Mouse (Mus musculus) brain, embryonic 14.5 days (tissue): ENCODE data around the gene Spz1. TPM values are rescaled to one million over a fixed set of nuclear protein-coding genes. Genes with fewer than 3 reads are reported as not detected.

Experiments
- DNase-seq: peaks from one replicate; pipeline ENCODE4 v3.0.0-alpha.2; 2011; ENCODE audit warnings: low read depth
- CTCF ChIP-seq: fragments of 200-500 bp; IDR thresholded peaks from 2 replicates; pipeline ENCODE4 v1.5.1; 2012; ENCODE audit warnings: inconsistent platforms, mild to moderate bottlenecking, moderate library complexity, borderline replicate concordance; ENCODE audit not compliant: insufficient read depth, insufficient read length; ENCODE audit errors: extremely low read depth
- POLR2A ChIP-seq: fragments of 200-500 bp; IDR thresholded peaks from 2 replicates; pipeline ENCODE4 v1.6.1; 2012; ENCODE audit warnings: mild to moderate bottlenecking, inconsistent platforms, borderline replicate concordance; ENCODE audit not compliant: poor library complexity, insufficient read depth, insufficient read length, severe bottlenecking; ENCODE audit errors: extremely low read depth
- polyA plus RNA-seq: library from polyadenylated mRNA; depleted of rRNA; stranded (reverse); fragments of >200 nt; gene quantifications from 2 replicates; pipeline ENCODE4 v1.2.3, GENCODE M21; 2012

The Spz1 gene
- polyA plus RNA-seq, 1 experiment = not detected

- DNase-seq = peak; percentile 64
- TF ChIP-seq POLR2A (no peak), CTCF (no peak)
Measured at GRCm38 (mm10) chr13:92593731-92594396, 17.9 kb upstream of the Spz1 start.

DNA sequence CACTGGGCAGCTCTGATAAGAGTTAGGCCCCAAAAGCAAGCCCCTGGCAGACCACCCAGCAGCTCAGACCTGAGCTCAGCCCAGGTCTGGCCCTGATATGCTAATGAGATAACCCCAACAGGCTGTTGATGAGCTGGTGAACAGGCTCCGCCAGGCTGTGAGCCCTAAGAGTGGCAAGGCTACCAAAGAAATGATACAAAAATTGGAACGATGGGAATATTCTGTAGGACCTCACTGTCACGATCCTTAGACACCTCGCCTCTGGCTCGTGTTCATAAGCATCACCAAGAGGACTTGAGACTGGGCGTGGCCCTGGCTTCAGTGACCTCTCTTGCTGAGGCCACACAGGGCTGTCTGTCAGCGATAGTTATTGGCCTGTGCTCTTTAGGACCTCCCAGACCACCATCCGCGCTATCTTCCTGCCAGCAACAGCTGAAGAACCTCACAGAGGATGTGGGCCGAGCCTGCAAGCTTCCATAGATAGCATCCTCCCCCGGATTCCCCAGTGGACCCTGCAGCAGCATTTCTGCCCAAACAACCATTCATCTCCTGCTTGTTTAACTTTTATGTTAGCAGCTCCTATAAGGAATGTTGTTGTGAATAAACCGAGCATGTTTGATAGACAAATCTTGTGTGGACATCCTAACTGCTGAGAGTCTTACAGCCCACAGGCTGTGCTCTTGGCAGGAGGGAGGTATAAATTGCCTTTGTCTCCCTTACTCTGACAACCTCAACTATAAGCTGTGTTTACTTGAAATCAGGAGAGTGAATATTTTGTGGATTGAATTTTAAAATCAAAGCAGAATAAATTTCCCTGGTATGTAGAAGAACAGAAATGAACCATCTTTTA, 17.0 kb upstream of the Spz1 start:
- DNase-seq = peak; percentile 51
- TF ChIP-seq POLR2A (no peak), CTCF (no peak)

DNA sequence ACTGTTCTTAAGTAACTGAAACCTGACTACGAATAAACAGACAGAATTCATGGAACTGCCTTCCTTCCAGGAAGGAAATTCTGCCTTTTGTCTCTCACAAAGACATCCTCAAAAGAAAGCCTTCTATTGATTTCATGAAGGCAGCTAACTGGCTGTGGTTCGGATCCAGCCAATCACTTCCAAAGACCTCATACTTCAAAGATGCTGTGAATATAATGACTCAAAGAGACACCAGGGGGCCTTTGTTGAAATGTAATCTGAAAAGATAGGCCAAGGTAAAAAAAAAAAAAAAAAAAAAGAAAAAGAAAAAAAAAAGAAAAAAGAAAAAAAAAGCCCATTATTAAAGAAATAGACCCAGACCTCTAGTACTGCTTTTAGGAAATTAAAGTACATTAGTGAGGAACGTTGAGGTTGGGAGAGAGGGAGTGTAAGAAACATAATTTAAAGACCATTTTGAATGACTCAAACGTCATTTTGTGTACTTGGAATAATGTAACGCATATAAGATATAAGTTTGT, 16.4 kb upstream of the Spz1 start:
- peak; percentile 72 for DNase-seq
- TF ChIP-seq CTCF = no peak
- TF ChIP-seq POLR2A = no peak

DNA sequence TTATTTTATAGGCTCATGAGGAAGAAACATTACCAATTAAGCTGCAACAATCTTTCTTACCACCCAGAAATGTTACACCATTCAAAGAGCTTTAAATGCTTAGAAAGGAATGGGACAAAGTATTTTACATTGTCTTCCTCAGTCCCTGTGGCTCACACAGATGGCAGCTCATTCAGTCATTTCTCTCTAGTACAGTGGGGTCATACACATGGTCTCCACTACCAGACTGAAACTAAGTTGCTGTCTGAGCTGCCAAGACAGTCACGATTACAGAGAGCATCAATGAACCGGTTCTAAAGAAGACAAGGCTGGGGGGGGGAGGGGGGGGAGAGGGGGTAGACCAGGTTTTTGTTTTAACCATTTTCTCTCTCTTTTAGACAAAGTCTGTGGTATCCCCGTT, 15.3 kb upstream of the Spz1 start:
- peak; percentile 52 for DNase-seq
- TF ChIP-seq CTCF (no peak), POLR2A (no peak)

- peak; percentile 39 for DNase-seq
- TF ChIP-seq POLR2A (no peak), CTCF (no peak)
Measured at GRCm38 (mm10) chr13:92589255-92589654, 13.3 kb upstream of the Spz1 start.

DNA sequence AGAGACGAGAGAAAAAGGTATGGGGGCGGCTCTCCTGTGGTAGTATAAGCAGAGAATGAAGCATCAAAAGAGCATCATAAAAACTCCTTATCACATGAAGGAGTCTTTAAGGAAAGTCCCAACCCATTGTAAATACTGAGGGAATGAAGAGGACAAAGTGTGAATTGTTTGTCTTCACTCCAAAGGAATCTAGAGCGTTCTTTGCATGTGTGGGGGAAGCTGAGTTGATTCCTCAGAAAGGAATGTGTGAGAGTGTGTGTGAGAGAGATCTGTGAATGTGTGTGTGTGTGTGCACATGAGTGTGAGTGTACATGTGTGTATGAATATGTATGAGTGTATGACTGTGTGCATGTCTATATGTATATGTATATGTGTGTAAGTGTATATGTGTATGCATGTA, 12.7 kb upstream of the Spz1 start:
- TF ChIP-seq POLR2A = no peak
- no peak for TF ChIP-seq CTCF
- no peak for DNase-seq

GRCm38 (mm10) chr13:92584094-92584717, 8.2 kb upstream of the Spz1 start:
- TF ChIP-seq CTCF (no peak), POLR2A (no peak)
- peak; percentile 66 for DNase-seq

DNA sequence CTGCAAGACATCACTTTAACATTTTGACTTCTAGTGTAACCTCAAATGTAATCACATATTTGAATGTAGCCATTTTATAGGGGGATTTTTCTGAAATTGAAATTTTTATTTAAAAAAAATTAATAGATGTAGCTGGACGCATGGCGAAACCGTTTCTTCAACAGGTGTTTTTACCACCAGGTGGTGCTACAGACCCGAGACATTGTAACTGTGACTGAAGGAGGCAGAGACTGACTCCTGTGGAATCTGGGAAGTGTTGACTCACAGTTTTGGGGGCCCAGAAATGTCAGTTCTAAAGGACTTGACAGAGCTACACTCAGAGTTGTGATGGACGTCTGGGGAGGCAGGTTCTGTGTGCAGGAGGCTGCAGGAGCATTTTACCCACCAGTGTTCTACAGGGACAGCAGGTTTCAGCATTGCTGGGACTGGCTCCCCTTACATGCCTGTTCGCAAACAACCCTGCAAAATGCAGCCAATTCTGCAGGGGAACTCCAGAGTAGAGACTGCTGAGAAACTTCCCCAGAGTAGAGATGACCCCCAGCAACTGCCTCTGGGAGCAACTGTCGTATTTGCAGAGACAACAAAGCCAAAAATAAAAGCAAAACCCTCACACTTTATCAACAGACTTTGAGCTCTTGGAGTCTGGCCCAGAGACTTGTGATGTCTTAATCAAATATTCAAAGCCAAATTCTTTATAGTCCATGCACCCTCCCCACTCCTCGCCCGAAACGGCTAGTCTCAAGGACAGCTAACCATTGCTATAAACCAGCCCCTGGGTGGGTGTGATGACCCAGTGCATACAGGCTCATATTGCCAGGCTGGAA, 4.5 kb upstream of the Spz1 start:
- TF ChIP-seq POLR2A (no peak), CTCF (peak; percentile 66; the same call in 1 of the 2 replicates)
- DNase-seq = peak; percentile 74

DNA sequence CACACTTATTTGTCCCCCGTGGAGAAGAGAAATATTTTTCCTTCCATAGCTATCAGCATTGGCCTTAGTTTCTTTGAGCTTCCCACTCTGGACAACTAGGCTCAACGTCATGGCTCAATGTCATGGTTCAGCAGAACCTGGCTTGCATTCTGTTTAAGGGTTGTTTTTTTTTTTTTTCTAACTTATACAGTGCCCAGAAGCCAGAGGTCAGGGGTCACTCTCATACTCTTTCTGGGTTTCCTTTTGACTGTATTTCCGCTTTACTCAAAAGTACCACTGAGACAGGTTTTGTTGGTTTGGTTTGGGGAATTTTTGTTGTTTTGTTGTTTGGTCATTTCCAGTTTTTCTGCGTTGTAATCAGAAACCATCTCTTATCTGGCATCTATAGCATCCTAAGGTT, 2.2 kb upstream of the Spz1 start:
- DNase-seq = no peak
- TF ChIP-seq CTCF = no peak
- no peak for TF ChIP-seq POLR2A

GRCm38 (mm10) chr13:92576688-92577087, 716 bp upstream of the Spz1 start:
- DNase-seq = no peak

DNA sequence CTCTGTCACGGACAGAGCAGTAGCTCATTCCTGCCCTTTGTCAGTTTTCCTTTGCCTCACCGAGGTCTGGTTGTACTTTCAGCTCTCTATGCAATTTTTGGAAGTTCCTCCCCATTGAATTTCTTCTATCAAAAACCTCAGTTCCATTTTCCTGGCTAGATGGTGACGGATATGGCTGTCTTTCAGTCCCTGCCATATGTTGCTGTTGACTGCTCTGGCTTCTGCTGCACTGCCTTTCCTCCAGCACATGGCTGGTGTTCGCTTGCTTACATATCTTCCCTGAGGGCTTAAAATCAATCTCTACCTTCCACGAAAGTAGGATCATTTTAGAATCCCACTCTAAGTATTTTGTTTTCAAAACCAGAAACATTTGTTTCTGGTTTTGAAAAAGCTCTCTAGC, 16.5 kb downstream of the Spz1 start:
- peak; percentile 45 for DNase-seq
- TF ChIP-seq POLR2A (no peak), CTCF (no peak)

More at GRCm38 (mm10) chr13:92576688-92577087, 716 bp upstream of the Spz1 start:
- no peak for TF ChIP-seq POLR2A
- no peak for TF ChIP-seq CTCF

DNA sequence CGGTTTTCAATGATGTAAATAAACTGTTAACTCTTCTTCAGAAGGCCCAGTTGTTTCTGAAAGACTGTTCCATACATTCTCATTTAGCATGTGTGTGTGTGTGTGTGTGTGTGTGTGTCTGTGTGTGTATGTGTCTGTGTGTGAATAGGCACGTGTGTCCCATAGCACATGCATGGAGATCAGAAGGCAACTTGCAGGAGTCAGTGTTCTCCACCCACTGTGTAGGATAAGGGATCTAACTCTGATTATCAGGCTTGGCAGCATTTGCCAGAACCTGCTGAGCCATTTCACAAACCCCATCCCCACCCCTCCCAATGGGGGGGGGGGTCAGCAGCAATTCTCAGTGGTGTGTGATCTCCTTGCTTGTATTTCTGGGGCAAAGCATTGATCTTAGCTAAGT, 18.7 kb downstream of the Spz1 start:
- TF ChIP-seq POLR2A (no peak), CTCF (no peak)
- no peak for DNase-seq
